Mouse (Mus musculus): ENCODE measurements around the gene Clec1b. TPM values are rescaled to one million over a fixed set of nuclear protein-coding genes. Genes with fewer than 3 reads are reported as not detected.
A peak's percentile ranks its signal among the peaks of the same experiment; 100 is the strongest.

Clec1b gene
- total RNA-seq (2021): 1 to 10 TPM; 1.4 to 2.0 TPM
- long read RNA-seq, experiment 1, partial matches to known transcripts: 0 of 1 reads
- long read RNA-seq, experiment 1, other reads (novel, unspliced or antisense): 0 of 1 reads
- long read RNA-seq, experiment 2, partial matches to known transcripts: 0 of 1 reads
- long read RNA-seq, experiment 2, other reads (novel, unspliced or antisense): 0 of 1 reads

DNA sequence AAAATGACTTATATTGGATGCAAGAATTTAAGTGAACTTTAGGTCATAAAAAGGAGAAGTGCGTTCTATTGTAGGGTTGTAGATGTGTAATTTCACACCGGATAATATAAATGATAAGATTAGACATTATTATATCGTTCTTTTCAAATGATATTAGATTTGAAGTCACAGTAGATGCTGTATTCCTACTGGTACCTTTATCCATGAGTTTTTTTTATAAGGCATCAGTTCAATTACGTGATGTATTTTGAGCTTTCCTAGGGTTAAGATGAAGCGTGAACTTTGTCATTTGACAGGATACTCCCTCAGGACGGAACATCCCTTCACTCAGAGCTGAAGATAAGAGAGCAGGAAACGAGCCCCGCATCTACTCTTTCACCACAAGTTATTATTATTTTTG, at the start of gene Clec1b:
Gene Clec1b (plus strand): TSS at position 301 of the 400 bp plus-strand sequence.
- no peak for DNase-seq (ENCODE audit: low spot score in 2 of 2)

DNA sequence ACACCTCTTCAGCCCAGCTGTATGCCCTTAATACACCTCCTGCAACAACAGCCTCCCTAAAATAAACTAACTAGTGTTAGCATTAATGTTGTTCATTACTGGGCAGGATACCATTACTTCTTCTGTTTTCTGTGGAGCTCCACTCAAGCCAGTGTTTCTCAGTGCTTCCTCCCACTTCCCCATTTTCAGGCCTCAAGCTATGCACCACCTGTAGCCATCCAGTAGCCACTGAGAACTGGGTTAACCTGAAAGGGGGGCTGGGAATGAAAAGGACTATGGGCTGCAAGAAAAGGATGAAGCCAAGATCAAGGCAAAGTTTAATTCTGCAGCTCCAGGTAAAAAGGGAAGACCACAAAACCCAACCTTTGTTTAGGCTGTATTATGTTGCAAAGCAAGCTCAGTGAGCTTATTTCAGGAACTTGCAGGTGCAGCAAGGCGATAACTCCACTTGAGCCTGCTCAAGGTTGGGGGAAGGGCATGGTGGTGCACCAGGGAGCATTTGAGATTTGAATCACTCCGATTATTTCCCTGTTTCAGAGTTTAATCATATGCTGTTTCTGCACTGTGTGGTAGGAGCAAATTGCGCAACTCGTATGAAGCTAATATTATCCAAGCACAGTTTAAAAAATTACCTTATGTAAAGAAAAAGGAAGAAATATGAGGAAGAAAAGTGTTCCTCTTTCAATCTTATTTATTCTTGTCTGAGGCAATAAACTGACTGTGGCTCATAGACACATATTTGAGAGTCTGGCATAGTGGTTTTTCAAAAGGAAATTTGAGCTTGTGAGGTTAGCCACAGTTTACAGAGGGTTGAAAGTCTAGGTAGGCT, 47.4 kb upstream of the Clec1b start:
- no peak for DNase-seq (ENCODE audit: low spot score in 2 of 2)

DNA sequence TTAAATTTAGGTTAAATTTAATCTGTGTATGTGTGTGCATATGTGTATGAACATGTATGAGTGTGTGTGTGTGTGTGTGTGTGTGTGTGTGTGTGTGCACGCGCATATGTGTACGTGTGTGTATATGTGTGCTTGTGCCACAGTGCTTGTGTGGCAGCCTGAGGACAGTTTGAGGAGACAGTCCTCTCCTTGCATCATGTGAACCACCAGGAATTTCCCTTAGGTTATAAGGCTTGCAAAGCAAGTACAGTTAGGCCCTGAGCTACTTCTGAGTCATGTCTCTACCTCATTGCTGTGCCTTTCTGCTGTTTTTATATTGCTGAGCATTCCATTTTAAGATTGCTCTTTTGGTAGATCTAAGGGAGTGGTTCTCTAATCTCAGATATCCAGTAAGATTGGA, 46.0 kb upstream of the Clec1b start:
- DNase-seq (ENCODE audit: low spot score in 2 of 2): no peak

DNA sequence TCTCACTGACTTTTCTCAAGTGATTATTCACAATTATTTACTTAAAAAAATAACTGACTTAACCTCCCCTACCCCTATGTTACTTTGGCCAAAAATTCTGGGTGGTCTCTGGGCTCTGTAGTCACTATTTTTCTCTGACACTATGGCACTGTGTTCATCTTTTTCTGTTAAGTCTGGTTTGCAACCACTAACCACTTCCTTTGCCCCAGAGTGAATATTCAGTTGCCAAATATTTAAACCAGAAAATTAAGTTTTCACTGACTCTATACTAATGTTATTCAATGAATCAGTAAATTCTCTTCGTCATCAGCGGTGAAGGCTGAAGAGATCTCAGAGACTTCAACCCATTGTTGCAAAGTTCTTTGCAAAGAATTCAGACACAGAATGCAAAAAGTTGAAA, 41.3 kb upstream of the Clec1b start:
- no peak for DNase-seq (ENCODE audit: low spot score in 2 of 2)

DNA sequence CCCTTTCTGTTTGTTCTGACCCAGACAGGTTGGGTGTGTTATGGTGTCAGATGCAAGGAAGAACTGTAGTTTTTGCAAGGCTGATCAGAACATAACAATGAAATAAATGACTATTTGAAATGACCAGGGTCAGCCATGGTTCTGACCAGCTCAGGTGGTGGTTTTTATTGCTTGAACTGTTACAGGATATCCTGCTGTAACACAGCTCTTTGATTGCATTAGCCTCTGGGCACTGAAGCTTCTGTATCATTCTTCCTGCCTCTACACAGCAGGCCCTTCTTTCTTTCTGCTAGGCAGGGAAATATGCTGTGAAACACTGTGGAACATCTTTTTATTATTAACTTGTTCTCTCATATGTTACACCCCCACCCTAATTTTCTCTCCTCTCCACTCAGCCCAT, 40.7 kb upstream of the Clec1b start:
- no peak for DNase-seq (ENCODE audit: low spot score in 2 of 2)

DNA sequence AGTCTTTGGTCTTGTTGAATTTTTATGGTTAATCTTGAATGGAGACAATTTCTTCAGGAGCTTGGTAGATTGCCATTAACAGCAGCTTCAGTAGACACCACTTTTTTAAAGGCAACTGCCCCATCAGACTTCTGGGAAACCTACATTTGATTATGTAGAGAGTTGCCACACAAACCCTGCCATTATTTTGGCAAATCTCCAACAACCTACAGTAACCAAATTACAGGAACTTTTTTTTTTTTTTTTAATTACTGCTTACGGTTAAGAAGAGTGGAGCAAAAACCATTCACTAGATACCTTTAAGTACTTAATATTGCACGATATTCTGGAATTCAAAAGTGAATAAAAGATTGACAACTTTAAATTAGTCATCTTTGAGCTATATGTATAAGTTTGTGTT, 37.6 kb upstream of the Clec1b start:
- no peak for DNase-seq (ENCODE audit: low spot score in 2 of 2)

DNA sequence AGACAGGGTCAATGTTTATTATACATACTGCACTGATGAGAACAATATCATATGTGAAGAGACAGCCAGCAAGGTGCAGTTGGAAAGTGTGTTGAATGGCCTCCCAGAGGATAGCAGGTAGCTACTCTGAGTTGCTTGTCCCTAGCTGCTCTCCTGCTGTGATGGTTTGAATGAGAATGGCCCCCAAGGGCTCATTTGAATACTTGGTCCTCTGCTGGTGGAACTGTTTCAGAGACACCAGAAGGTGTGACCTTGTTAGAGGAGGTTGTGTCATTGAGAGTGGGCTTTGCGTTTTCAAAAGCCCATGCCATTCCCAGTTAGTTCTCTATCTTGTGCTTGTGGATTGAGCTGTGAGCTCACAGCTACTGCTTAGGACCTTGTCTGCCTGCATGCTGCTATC, 33.2 kb upstream of the Clec1b start:
- no peak for DNase-seq (ENCODE audit: low spot score in 2 of 2)

DNA sequence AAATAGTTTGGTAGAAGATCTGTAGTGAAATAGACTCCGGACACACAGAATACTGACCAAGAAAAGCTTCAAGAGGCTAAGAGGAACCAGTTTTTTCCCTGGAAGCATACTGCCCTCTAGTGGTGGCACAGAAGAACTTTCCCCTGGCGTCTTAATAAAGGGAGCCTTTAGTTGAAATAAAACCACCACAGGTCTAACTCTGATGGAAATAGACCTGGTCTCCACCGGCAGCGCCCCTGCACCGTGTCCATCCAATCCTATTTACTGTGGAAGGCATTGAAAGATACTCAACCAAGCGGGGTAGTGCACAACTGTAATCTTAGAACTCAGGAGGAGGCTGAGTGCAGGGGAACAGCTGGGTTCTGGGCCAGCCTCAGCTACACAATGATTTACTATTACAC, 31.1 kb upstream of the Clec1b start:
- DNase-seq (ENCODE audit: low spot score in 2 of 2): peak; percentile 22 to 30

DNA sequence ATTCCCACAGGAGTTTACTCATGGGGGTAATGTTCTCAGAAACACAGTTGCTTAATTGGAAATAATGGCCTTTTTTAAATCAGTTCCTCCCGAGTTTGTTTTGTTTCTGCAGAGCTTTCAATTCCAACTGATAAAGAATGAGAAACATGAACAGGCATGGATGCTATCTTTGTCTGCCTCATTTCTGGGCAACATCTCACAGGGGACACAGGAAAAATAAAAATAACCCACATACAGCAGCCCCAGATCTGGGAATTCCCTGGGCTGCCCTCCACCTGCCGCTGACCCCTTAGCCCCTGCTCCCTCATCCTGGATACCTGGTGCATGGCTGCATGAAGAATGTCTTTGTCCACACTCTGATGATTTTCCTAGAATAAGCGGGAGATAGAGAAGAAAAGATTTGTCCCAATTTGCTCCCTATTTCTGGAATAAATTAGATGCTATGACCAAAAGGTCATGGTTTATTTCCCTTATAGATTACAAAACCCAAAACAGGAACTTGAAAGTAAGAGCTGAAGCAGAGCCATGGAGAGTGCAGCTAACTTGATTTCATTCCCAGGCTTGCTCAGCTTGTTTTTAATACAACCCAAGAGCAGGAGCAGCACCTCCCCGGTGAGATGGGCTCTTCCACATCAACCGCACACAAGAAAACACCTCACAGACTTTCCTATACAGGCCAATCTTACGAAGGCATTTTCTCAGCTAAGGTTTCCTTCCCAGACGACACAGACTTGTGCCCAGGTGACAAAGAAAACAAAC, 27.5 kb upstream of the Clec1b start:
- no peak for DNase-seq (ENCODE audit: low spot score in 2 of 2)

DNA sequence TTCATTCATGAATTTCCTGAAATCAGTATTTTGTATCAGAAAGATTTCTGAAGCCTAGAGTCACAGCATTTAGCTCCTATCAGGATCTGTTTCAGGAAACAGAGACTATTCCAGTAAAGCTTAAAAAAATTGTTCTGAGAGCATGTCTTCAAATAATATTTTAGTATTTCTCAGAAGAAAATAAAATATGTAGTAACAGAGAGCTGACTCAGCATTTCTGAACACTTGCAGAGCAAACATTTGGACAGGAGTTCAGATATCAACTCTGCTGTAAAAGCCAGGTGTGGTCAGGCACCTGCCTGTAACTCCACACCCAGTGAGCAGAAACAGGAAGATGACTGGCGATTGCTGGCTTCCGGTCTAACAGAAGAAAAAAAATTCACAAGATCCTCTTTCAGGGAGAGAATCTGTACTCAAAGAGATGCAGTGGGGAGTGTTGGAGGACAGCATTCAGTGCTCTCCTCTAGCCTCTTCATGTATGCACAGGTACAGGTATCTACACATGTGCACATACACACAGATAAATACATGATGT, 22.1 kb upstream of the Clec1b start:
- DNase-seq (ENCODE audit: low spot score in 2 of 2): no peak

DNA sequence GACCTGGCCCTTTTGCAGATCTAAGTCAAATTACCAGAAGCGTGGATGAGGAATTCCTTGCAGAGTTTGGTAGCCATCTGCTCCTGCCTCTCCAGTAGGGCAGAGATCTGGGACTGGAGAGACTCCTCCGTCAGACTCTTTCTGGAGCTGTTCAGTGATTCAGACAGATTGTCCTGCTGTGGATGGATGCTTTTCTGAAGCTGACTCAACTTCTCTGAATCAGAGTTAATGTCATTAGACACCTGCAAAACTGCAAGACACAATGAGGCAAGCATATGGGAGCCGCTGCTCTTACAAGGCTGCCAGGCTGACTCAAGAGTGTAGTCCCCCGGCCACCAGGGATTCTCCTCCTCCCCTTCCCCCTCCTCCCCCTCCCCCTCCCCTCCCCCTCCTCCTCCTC, 16.6 kb upstream of the Clec1b start:
- no peak for DNase-seq (ENCODE audit: low spot score in 2 of 2)

DNA sequence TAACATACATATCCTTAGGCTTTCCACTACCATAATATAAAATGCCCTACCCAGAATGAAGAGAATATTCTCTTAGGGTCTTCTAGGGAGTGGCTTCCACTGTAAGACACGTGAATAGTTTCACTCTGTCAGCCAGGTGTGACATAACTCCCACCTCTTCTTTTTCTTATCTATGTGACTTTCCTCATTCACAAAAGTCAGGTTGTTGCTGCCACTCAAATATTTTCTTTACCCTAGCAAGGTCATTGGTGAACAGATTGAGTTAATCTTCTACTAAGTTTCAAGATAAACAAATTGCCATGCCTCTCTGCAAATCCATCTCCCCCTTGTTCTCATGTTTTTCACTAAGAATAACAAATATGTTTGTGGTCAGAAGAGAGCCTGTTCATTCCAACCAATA, 15.4 kb upstream of the Clec1b start:
- DNase-seq (ENCODE audit: low spot score in 2 of 2): no peak

DNA sequence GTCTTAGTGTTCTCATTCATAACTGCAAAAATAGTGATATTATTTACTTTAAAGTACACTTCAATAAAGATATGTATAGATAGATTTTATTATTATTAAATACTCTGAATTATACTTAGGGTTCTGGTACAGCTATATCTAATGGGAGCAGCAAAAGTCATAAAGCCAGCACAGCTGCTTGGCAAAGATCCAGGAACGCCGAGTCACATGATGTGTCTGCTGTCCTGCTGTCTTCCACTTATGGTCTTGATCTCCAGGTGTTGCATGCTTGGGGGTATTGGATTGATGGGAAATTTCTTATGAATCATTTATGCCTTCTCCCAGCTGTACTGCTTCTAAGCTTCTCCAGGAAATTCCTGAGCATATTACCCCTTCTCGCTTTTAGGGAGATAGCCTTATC, 13.6 kb upstream of the Clec1b start:
- DNase-seq (ENCODE audit: low spot score in 2 of 2): no peak

DNA sequence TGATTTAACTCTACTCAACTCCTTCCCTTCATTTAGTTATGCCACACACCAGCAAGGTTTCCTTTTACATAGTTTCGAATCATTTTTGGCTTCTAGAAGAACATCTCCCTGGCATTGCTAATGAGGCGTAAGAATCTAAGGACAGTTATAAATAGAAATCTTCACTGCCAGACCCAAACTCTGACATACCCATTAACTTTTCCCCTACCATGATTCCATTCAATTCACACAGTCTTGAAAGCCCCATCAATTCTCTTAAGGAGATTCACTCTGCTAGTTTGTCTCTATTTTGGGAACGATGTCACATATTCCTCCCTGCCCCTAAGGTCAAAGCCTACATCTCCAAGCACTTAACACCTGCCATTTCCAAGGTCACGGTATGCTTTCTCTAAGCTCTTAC, 12.1 kb upstream of the Clec1b start:
- DNase-seq (ENCODE audit: low spot score in 2 of 2): no peak

DNA sequence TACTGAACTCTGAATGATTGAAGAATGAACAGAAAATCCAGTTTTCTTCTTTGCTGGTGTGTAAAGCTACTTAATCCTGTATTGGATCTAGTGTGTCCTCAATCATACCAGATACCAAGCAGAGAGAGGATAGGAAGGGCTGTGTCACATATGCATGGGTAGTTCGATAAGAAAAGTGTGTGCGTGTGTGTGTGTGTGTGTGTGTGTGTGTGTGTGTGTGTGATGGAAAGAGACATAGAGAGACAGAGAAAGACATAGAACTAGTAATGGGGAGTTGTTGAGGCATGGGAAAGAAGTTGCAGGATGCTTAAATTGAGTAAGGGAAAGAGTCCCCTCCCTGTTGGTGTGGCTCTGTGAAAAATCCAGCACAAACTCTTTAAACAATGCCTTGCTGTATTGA, 11.3 kb upstream of the Clec1b start, which contains the start of gene Clec12b:
Gene Clec12b (minus strand): TSS at position 101 of the 400 bp plus-strand sequence.
- no peak for DNase-seq (ENCODE audit: low spot score in 2 of 2)

DNA sequence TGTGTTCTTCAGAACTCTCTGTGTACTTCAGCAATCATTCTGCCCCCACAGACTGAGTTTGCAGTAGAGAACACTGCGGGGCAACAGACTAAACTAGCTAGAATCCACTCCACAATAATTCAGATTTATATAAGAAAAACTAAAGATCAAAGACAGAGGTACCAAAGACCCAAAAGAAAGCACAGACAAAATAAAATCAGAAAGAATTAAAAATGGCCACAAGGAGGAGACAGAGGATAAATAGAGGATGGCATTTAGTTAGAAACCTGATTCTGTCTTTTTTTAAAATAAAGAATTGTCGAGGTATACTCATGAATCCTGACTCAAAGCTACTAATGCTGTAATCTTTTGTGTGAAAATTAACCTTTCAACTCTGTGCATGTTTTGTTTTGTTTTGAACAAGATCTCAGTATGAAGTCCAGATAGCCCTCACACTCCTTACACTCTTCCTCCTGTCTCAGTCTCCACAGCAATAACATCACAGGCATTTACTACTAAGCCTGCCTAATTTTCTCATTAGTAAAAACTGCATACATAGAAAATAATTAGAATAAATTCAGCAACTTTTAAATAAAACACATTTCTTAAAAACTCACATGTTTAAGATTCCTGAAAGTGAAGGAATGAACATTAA, 3.9 kb upstream of the Clec1b start:
- DNase-seq (ENCODE audit: low spot score in 2 of 2): no peak

DNA sequence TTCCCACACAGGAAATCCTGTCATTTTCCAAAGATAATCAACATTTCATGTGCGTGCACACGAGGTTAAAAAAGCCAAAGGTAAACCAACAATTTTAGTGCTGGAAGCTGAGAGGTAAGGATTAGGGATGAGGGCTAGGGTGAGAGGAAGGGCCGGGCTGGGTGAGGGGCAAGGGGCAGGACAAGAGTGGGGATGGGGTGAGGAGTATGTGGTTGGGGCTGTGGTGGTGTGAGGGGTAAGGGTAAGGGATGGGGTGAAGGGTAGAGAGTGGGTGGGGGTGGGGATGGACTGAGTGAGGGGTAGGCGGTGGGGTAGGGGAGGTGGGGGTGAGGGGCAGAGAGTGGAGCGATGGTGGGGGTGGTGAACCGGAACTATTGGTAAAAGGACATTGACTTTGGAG, 3.4 kb upstream of the Clec1b start:
- DNase-seq (ENCODE audit: low spot score in 2 of 2): no peak

DNA sequence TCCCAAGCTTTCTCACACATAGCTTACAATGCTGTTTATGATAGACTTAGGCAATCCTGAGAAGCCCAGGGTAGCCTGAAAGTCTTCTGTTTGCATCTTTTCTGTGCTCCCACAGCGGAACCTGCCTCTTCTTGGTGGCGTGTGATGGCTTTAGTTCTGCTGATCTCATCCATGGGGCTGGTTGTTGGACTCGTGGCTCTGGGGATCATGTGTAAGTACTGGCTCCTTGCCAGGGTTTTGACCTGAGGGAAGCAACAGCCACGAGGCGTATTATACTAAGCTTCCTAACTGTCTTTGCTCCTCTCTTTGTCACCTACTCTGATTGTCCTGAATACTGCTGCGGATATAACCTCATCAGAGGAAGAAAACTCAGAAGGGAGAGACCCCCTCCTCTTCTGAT, 2.8 kb downstream of the Clec1b start:
- DNase-seq (ENCODE audit: low spot score in 2 of 2): peak in 1 of 2 experiments; percentile 33

DNA sequence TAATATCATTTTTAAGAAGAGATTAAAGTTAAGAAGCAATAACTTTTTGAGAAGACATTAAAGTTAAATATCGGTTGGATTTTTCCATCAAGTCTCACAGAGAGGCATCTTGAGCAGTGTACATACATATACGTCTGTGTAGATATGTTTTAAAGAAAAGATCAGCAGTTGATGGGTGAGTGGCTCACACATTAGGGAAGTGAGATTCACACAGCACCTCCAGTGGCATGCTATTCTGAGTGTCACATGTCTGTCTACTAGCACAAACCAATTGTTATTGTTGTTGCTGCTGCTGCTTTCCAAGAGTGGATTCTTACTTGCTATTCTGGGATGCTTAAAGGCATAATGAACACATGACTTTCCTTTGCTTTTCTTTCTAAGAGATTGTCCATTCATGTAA, 5.3 kb downstream of the Clec1b start:
- no peak for DNase-seq (ENCODE audit: low spot score in 2 of 2)

DNA sequence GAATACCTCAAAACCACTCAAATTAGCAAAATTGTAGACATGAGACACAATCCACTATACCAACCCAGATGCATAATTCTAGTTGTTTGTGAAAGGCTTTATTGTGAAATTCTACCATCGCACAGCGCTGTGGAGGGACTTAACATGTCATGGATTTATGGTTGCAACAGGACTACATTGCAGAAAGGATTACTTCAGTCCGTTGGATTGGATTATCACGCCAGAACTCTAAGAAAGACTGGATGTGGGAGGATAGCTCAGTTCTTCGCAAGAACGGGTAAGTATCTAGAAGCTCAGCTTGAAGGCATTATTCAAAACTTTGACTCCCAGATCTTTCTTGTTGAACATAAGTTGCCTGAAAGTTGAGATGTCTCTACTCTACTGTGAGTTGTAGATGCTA, 6.3 kb downstream of the Clec1b start:
- no peak for DNase-seq (ENCODE audit: low spot score in 2 of 2)

DNA sequence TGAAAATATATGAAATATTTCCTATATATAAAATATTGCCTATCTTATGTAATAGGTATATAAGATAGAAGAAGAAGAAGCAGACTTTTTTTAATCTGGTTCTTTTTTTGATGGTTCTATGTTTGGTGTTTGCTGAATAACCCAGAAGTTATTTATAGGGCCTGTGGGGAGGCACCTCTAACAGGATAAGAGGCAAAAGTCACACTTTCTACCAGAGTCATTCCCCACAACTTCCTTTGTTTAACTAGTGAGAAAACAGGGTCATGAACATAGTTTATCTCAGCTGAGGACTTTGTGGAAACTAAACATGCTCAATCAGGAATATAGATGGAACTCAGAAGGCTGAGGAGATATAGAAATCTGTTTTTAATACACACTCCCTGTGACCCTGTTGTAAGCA, 8.9 kb downstream of the Clec1b start:
- no peak for DNase-seq (ENCODE audit: low spot score in 2 of 2)

All from adrenal gland, adult 18-20 months (tissue).